Mouse (Mus musculus): ENCODE data around the gene St6galnac4.

DNA sequence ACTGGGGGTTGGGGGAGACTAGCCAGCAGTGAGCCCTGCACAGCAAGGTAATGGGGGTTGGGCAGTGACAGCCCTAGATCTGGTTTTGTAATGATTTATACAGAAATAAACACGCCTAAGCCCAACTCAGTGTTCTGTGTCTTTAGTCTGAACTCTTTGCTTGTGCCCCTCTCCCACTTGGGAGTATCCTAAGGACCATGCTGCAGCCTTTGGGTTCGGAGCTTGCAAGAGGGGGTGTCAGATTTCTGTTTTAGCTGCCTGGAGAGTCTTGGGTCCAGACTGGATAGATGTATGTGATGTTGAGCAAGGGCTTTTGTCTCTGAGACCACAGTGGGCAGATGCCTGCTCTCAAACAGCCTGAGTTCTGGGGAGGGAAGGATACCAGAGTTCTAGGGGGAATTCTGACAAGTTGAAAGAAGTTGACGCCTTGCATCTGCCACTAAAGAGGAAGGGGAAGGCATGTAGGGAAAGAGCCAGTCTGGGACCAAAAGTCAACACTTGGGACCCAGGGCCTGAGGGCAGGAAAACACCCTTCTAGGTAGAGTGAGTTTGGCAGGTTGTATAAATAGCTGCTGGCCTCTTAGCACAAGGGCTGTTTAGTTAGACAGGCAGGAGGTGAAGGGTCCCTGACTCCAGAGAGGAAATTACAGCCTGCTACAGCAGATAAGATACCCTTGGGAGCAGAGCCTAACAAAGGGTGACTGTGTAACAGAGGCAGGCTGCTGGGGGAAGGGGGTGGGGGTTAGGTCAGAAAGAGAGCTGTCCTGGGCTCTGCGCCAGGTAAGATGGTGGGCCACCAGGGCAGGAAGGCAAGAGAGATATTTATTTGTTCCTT is 34.0 kb downstream of the St6galnac4 start:
- TF ChIP-seq CTCF (IDR thresholded peaks at IDR 0.05; ENCODE audit: low read depth, low read length): no peak
- no peak for TF ChIP-seq POLR2A (IDR thresholded peaks at IDR 0.05; ENCODE audit: extremely low read depth, insufficient read depth, low read length)
